Mouse (Mus musculus) hindbrain, embryonic 13.5 days (tissue): ENCODE measurements around the gene Igfals. TPM values are rescaled to one million over a fixed set of nuclear protein-coding genes. Genes with fewer than 3 reads are reported as not detected.

Experiments
- ATAC-seq: fragments of 200-750 bp; cut with Nextera tagmentation; 2 replicates; pipeline ENCODE4 v1.8.0; 2017; ENCODE audit warnings: moderate TSS enrichment; ENCODE audit not compliant: low FRiP score
- H3K27ac ChIP-seq: fragments of 300-500 bp; sonication (generic); 2 replicates; pipeline ENCODE4 v1.5.1; 2015; ENCODE audit warnings: inconsistent platforms, mild to moderate bottlenecking, moderate library complexity
- H3K27me3 ChIP-seq: fragments of 300-500 bp; sonication (generic); 2 replicates; pipeline ENCODE4 v1.6.1; 2015; ENCODE audit warnings: mild to moderate bottlenecking, inconsistent platforms
- H3K36me3 ChIP-seq: fragments of 300-500 bp; sonication (generic); 2 replicates; pipeline ENCODE4 v1.6.1; 2015; ENCODE audit warnings: mild to moderate bottlenecking, inconsistent platforms
- H3K4me1 ChIP-seq: fragments of 300-500 bp; sonication (generic); replicated peaks from 2 replicates; pipeline ENCODE4 v1.6.1; 2015; ENCODE audit warnings: inconsistent platforms
- H3K4me2 ChIP-seq: fragments of 300-500 bp; sonication (generic); 2 replicates; pipeline ENCODE4 v1.6.1; 2015; ENCODE audit warnings: inconsistent platforms, mild to moderate bottlenecking, moderate library complexity
- H3K4me3 ChIP-seq: fragments of 300-500 bp; sonication (generic); 2 replicates; pipeline ENCODE4 v1.5.1; 2015; ENCODE audit warnings: mild to moderate bottlenecking, inconsistent platforms
- H3K9ac ChIP-seq: fragments of 300-500 bp; sonication (generic); 2 replicates; pipeline ENCODE4 v1.6.1; 2015; ENCODE audit warnings: mild to moderate bottlenecking, inconsistent platforms
- H3K9me3 ChIP-seq: fragments of 300-500 bp; sonication (generic); 2 replicates; pipeline ENCODE4 v1.6.1; 2016; ENCODE audit warnings: inconsistent platforms
- WGBS: fragments of 180-500 bp; shearing (Covaris S2); methylation state at CpG from one replicate; pipeline ENCODE4 v1.1.7; 2015; 5-methylcytosine and 5-hydroxymethylcytosine counted together
- polyA plus RNA-seq: library from polyadenylated mRNA; unstranded; fragments of >200 nt; fragmentation: Nextera tagmentation; extraction: Ambion mirVana; gene quantifications from 2 replicates; pipeline ENCODE4 v1.2.1, GENCODE M21; 2015

Gene Igfals
- polyA plus RNA-seq, 1 experiment from 2014 or later = 0.17 TPM

GRCm38 (mm10) chr17:24849733-24850064 lies 16.1 kb upstream of the Igfals start:
- Histone ChIP-seq H3K4me2 (peak overlapping the region; percentile 91), H3K9ac (peak overlapping the region; percentile 84), H3K4me1 (peaks cover 27% of the 10 kb centered on the region), H3K4me3 (peak overlapping the region; percentile 80), H3K36me3 (peaks cover 16% of the 10 kb centered on the region), H3K9me3 (no peaks in the 10 kb centered on the region), H3K27ac (peak overlapping the region; percentile 95), H3K27me3 (peaks cover 13% of the 10 kb centered on the region)
- ATAC-seq = no peak; the same call in 1 of the 2 replicates
- WGBS = under 1% methylated on average over 21 of the region's 21 CpGs

- peak; percentile 100 for ATAC-seq
- H3K4me1 ChIP-seq = peaks cover 27% of the 10 kb centered on the region
- peak within 1 kb of the TSS; percentile 95 for H3K27ac ChIP-seq
- no peaks in the 10 kb centered on the region for H3K9me3 ChIP-seq
- WGBS = under 1% methylated on average over 58 of the region's 58 CpGs
- peaks cover 18% of the 10 kb centered on the region for H3K36me3 ChIP-seq
- peak within 1 kb of the TSS; percentile 91 for H3K4me2 ChIP-seq
- peaks cover 9% of the 10 kb centered on the region for H3K27me3 ChIP-seq
- H3K9ac ChIP-seq = peak within 1 kb of the TSS; percentile 84
- peak within 1 kb of the TSS; percentile 80 for H3K4me3 ChIP-seq
Measured at GRCm38 (mm10) chr17:24850065-24850772, 15.6 kb upstream of the Igfals start, which contains the start of gene Fahd1. Fahd1 (minus strand) TSS chr17:24850364.

- peak overlapping the region; percentile 91 for H3K4me2 ChIP-seq
- peaks cover 27% of the 10 kb centered on the region for H3K4me1 ChIP-seq
- peak overlapping the region; percentile 80 for H3K4me3 ChIP-seq
- WGBS = 2% methylated on average over 20 of the region's 20 CpGs
- H3K36me3 ChIP-seq = peaks cover 24% of the 10 kb centered on the region
- peak overlapping the region; percentile 95 for H3K27ac ChIP-seq
- no peaks in the 10 kb centered on the region for H3K9me3 ChIP-seq
- peak overlapping the region; percentile 82 for H3K9ac ChIP-seq
- H3K27me3 ChIP-seq = peaks cover 7% of the 10 kb centered on the region
- ATAC-seq = no peak
Measured at GRCm38 (mm10) chr17:24850773-24851127, 15.0 kb upstream of the Igfals start.

GRCm38 (mm10) chr17:24851381-24852125 lies 14.2 kb upstream of the Igfals start:
- H3K9ac ChIP-seq = peak overlapping the region; percentile 82
- WGBS = 85% methylated on average over 10 of the region's 10 CpGs

GRCm38 (mm10) chr17:24855838-24856464 lies 9.8 kb upstream of the Igfals start:
- Histone ChIP-seq H3K27ac (no peak overlapping the region), H3K4me1 (peaks cover 9% of the 10 kb centered on the region), H3K9me3 (no peaks in the 10 kb centered on the region), H3K4me3 (no peak overlapping the region), H3K27me3 (peaks cover 7% of the 10 kb centered on the region), H3K36me3 (peaks cover 61% of the 10 kb centered on the region), H3K9ac (no peak overlapping the region), H3K4me2 (no peak overlapping the region)
- 81% methylated on average over 3 of the region's 3 CpGs for WGBS
- no peak for ATAC-seq

More at GRCm38 (mm10) chr17:24851381-24852125, 14.2 kb upstream of the Igfals start:
- Histone ChIP-seq H3K9me3 (no peaks in the 10 kb centered on the region), H3K36me3 (peaks cover 30% of the 10 kb centered on the region), H3K4me3 (peak overlapping the region; percentile 80), H3K4me1 (peaks cover 27% of the 10 kb centered on the region), H3K27ac (no peak overlapping the region), H3K27me3 (peaks cover 7% of the 10 kb centered on the region), H3K4me2 (peak overlapping the region; percentile 91)
- ATAC-seq = no peak

- peaks cover 3% of the 10 kb centered on the region for H3K4me1 ChIP-seq
- H3K27me3 ChIP-seq = peaks cover 3% of the 10 kb centered on the region
- no peak overlapping the region for H3K9ac ChIP-seq
- no peak overlapping the region for H3K4me2 ChIP-seq
- no peak overlapping the region for H3K4me3 ChIP-seq
- no peak for ATAC-seq
- H3K9me3 ChIP-seq = no peaks in the 10 kb centered on the region
- no peak overlapping the region for H3K27ac ChIP-seq
- peaks cover 67% of the 10 kb centered on the region for H3K36me3 ChIP-seq
- 91% methylated on average over 13 of the region's 13 CpGs for WGBS
Measured at GRCm38 (mm10) chr17:24856589-24856988, 9.2 kb upstream of the Igfals start.

GRCm38 (mm10) chr17:24857831-24858470 lies 7.8 kb upstream of the Igfals start:
- Histone ChIP-seq H3K27ac (no peak overlapping the region), H3K36me3 (peaks cover 80% of the 10 kb centered on the region), H3K4me3 (no peak overlapping the region), H3K4me1 (no peaks in the 10 kb centered on the region), H3K9me3 (no peaks in the 10 kb centered on the region), H3K4me2 (no peak overlapping the region), H3K27me3 (no peaks in the 10 kb centered on the region), H3K9ac (no peak overlapping the region)
- no peak for ATAC-seq
- 86% methylated on average over 8 of the region's 8 CpGs for WGBS

- no peak for ATAC-seq
- H3K9ac ChIP-seq = no peak overlapping the region; the same call in 1 of the 2 replicates
- no peak overlapping the region for H3K4me3 ChIP-seq
- H3K4me1 ChIP-seq = no peaks in the 10 kb centered on the region
- peaks cover 79% of the 10 kb centered on the region for H3K36me3 ChIP-seq
- no peak overlapping the region for H3K27ac ChIP-seq
- H3K9me3 ChIP-seq = no peaks in the 10 kb centered on the region
- no peaks in the 10 kb centered on the region for H3K27me3 ChIP-seq
- no peak overlapping the region for H3K4me2 ChIP-seq
- WGBS = 85% methylated on average over 6 of the region's 6 CpGs
Measured at GRCm38 (mm10) chr17:24858967-24859366, 6.8 kb upstream of the Igfals start.

- Histone ChIP-seq H3K4me3 (no peak overlapping the region), H3K9ac (no peak overlapping the region), H3K27me3 (no peaks in the 10 kb centered on the region), H3K9me3 (no peaks in the 10 kb centered on the region), H3K27ac (no peak overlapping the region), H3K4me1 (no peaks in the 10 kb centered on the region), H3K4me2 (no peak overlapping the region), H3K36me3 (peaks cover 82% of the 10 kb centered on the region)
- 91% methylated on average over 8 of the region's 8 CpGs for WGBS
- ATAC-seq = no peak
Measured at GRCm38 (mm10) chr17:24860076-24860475, 5.7 kb upstream of the Igfals start.

GRCm38 (mm10) chr17:24861785-24862184 lies 4.0 kb upstream of the Igfals start:
- Histone ChIP-seq H3K9ac (no peak overlapping the region), H3K4me2 (no peak overlapping the region), H3K9me3 (no peaks in the 10 kb centered on the region), H3K4me1 (no peaks in the 10 kb centered on the region), H3K4me3 (no peak overlapping the region), H3K27me3 (no peaks in the 10 kb centered on the region), H3K27ac (no peak overlapping the region), H3K36me3 (peaks cover 78% of the 10 kb centered on the region)
- ATAC-seq = no peak
- 98% methylated on average over 3 of the region's 3 CpGs for WGBS

GRCm38 (mm10) chr17:24867914-24868313 lies 2.1 kb downstream of the Igfals start:
- no peak for ATAC-seq
- WGBS = 92% methylated on average over 10 of the region's 10 CpGs
- H3K36me3 ChIP-seq = peaks cover 30% of the 10 kb centered on the region
- H3K4me1 ChIP-seq = no peaks in the 10 kb centered on the region
- H3K4me3 ChIP-seq = no peak overlapping the region
- 0 out of 2 replicates have a peak, but pooled peaks cover 3% of the 10 kb centered on the region for H3K27me3 ChIP-seq
- H3K9ac ChIP-seq = no peak overlapping the region
- no peak overlapping the region for H3K4me2 ChIP-seq
- H3K9me3 ChIP-seq = no peaks in the 10 kb centered on the region
- H3K27ac ChIP-seq = no peak overlapping the region
